Mouse (Mus musculus): ENCODE data around the gene Il10ra. TPM values are rescaled to one million over a fixed set of nuclear protein-coding genes. Genes with fewer than 3 reads are reported as not detected.

Il10ra gene
- polyA plus RNA-seq, 1 experiment from 2014 or later, result 0.70 TPM

DNA sequence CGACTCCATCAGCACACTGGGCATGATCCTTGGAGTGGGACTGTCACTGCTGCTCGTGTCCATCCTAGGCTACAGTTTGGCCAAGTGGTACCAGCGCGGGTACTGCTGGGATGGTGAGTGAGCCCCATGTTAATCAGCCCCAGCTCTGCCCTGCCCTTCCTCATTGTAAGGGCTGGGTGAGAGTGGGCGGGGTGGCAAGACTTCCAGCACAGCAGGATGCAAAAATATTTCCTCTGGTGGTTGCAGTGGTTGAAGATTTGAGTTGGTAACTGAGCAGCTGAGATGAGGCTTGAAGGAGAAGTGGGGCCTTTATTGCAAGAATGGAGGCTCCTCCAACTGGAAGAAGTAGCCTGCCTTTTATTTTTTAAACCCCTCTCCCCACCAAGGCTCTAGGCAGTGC, 27.6 kb downstream of the Il10ra start:
- no peak overlapping the region for H3K27ac ChIP-seq
- H3K9me3 ChIP-seq (replicated peaks; ENCODE audit: low read length), result no peaks in the 10 kb centered on the region
- no peak overlapping the region for H3K9ac ChIP-seq (ENCODE audit: low read depth, low read length)
- DNase-seq (ENCODE audit: low spot score) (no peak), ATAC-seq (replicated peaks; ENCODE audit: low FRiP score, low read depth) (no peak)
- H3K27me3 ChIP-seq (ENCODE audit: insufficient read depth, low read length), result no peaks in the 10 kb centered on the region
- no peak overlapping the region for H3K4me3 ChIP-seq (replicated peaks; ENCODE audit: low read depth, low read length)
- TF ChIP-seq CTCF (IDR thresholded peaks at IDR 0.05; ENCODE audit: low read depth), result no peak
- H3K36me3 ChIP-seq (ENCODE audit: insufficient read depth, low read length), result no peaks in the 10 kb centered on the region
- 75% methylated on average over 5 of the region's 5 CpGs for WGBS
- no peaks in the 10 kb centered on the region for H3K4me1 ChIP-seq (replicated peaks; ENCODE audit: insufficient read depth, low read length)
- H3K4me2 ChIP-seq (ENCODE audit: low read length), result no peak overlapping the region

DNA sequence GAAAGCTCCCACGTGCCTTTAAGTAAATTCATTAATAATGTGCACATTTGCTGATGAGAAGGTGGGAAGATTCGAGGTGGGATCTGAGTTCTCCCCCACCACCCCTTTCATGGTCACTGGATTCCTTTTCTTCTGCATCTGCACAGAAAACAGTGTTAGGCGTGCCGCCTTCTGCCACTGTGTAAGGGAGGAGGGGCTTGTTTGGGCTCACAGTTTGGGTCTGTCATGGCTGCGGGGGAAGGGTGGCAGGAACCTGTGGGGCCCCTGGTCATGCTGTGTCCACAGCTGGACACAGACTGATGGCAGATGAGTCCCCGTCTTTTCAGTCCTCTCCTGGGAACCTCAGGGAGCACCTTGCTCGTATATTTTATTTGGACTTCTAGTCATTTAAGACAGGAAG, 32.2 kb downstream of the Il10ra start:
- Histone ChIP-seq H3K9me3 (replicated peaks; ENCODE audit: low read length) (no peaks in the 10 kb centered on the region), H3K36me3 (ENCODE audit: insufficient read depth, low read length) (no peaks in the 10 kb centered on the region), H3K27ac (no peak overlapping the region), H3K27me3 (ENCODE audit: insufficient read depth, low read length) (no peaks in the 10 kb centered on the region), H3K4me2 (ENCODE audit: low read length) (no peak overlapping the region), H3K4me3 (replicated peaks; ENCODE audit: low read depth, low read length) (no peak overlapping the region), H3K9ac (ENCODE audit: low read depth, low read length) (no peak overlapping the region), H3K4me1 (replicated peaks; ENCODE audit: insufficient read depth, low read length) (no peaks in the 10 kb centered on the region)
- 49% methylated on average over 7 of the region's 7 CpGs for WGBS
- no peak for DNase-seq (ENCODE audit: low spot score)
- no peak for TF ChIP-seq CTCF (IDR thresholded peaks at IDR 0.05; ENCODE audit: low read depth)
- no peak for ATAC-seq (replicated peaks; ENCODE audit: low FRiP score, low read depth)

DNA sequence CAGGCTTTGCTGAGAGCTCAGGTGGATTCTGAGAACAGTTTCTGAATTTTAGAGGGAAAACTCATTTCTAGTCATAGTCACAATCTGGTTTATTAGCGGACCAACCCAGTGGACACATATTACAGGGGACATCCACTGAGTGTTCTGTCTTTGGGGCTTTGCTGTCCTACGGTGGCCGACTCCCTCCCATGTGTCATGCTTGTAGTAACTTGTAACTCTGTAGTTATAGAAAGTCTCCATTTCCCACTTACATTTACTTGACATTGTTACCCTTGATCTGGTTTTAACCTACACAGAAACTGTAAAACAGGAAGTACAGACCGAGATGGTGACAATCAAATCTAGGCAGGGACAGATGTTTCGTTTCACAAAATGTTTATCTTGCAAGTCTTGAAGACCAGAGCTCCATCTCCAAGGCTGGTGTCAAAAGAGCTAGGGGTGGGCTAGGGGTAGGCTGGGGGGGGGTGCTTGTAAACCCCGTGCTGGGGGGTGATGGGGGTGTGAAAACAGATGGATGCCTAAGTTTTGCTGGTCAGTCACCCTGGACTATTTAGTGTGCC, 33.2 kb downstream of the Il10ra start:
- H3K4me2 ChIP-seq (ENCODE audit: low read length), result no peak overlapping the region
- H3K4me3 ChIP-seq (replicated peaks; ENCODE audit: low read depth, low read length), result no peak overlapping the region
- no peak for ATAC-seq (replicated peaks; ENCODE audit: low FRiP score, low read depth)
- H3K9me3 ChIP-seq (replicated peaks; ENCODE audit: low read length), result no peaks in the 10 kb centered on the region
- no peaks in the 10 kb centered on the region for H3K27me3 ChIP-seq (ENCODE audit: insufficient read depth, low read length)
- H3K36me3 ChIP-seq (ENCODE audit: insufficient read depth, low read length), result no peaks in the 10 kb centered on the region
- H3K9ac ChIP-seq (ENCODE audit: low read depth, low read length), result no peak overlapping the region
- DNase-seq (ENCODE audit: low spot score), result peak; percentile 37
- WGBS, result 45% methylated on average over 6 of the region's 6 CpGs
- no peaks in the 10 kb centered on the region for H3K4me1 ChIP-seq (replicated peaks; ENCODE audit: insufficient read depth, low read length)
- no peak for TF ChIP-seq CTCF (IDR thresholded peaks at IDR 0.05; ENCODE audit: low read depth)
- no peak overlapping the region for H3K27ac ChIP-seq

DNA sequence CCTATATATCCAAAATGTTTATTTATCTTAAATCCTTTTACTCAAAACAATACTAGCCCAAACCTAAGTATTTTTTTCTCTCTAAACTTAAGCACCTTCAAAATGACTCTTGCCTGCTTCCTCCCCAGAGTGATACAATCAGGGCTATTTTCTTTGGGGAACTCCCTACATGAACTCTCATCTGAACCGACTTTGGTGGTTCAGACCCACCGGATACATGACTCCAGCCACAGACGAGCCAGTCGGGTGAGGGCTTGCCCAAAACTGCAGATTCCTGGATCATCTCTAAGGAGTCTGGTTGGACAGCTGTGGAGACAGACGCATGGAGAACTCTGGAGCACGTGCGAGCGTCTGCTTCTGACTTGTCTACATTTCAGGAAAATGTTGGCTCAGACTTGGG, 39.6 kb downstream of the Il10ra start:
- no peak for ATAC-seq (replicated peaks; ENCODE audit: low FRiP score, low read depth)
- no peak for TF ChIP-seq CTCF (IDR thresholded peaks at IDR 0.05; ENCODE audit: low read depth)

DNA sequence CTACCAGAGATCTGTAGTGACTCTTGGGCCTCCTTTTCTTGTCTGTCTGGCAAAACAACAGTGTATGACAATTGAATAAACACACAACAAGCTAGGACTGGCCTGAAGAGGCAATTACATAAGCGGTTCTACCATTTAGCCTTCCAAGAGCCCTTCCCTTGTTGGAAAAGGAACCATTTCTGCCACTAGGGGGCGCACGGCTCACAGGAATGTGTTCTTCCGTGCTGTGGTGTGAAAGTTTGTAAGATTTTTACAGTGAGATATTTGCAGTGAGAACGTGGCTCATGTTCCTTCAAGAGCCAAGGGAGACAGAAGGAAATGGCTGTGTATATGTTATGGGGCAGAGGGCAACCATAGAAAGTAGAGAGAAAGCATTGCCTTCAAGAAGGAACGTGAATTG, 47.4 kb downstream of the Il10ra start:
- no peaks in the 10 kb centered on the region for H3K4me1 ChIP-seq (replicated peaks; ENCODE audit: insufficient read depth, low read length)
- H3K4me2 ChIP-seq (ENCODE audit: low read length), result no peak overlapping the region
- no peak; the same call in 1 of the 2 replicates for ATAC-seq (replicated peaks; ENCODE audit: low FRiP score, low read depth)
- H3K27me3 ChIP-seq (ENCODE audit: insufficient read depth, low read length), result no peaks in the 10 kb centered on the region
- TF ChIP-seq CTCF (IDR thresholded peaks at IDR 0.05; ENCODE audit: low read depth), result peak; percentile 99
- DNase-seq (ENCODE audit: low spot score), result peak; percentile 90
- WGBS, result 15% methylated on average over 6 of the region's 6 CpGs
- H3K9ac ChIP-seq (ENCODE audit: low read depth, low read length), result no peak overlapping the region
- no peaks in the 10 kb centered on the region for H3K36me3 ChIP-seq (ENCODE audit: insufficient read depth, low read length)
- H3K9me3 ChIP-seq (replicated peaks; ENCODE audit: low read length), result no peaks in the 10 kb centered on the region
- no peak overlapping the region for H3K27ac ChIP-seq
- no peak overlapping the region for H3K4me3 ChIP-seq (replicated peaks; ENCODE audit: low read depth, low read length)

More for the DNA sequence above, 39.6 kb downstream of the Il10ra start:
- no peak overlapping the region for H3K4me3 ChIP-seq (replicated peaks; ENCODE audit: low read depth, low read length)
- H3K27me3 ChIP-seq (ENCODE audit: insufficient read depth, low read length), result no peaks in the 10 kb centered on the region
- no peaks in the 10 kb centered on the region for H3K36me3 ChIP-seq (ENCODE audit: insufficient read depth, low read length)
- no peaks in the 10 kb centered on the region for H3K9me3 ChIP-seq (replicated peaks; ENCODE audit: low read length)
- WGBS, result 65% methylated on average over 8 of the region's 8 CpGs
- H3K27ac ChIP-seq, result no peak overlapping the region
- H3K4me2 ChIP-seq (ENCODE audit: low read length), result no peak overlapping the region
- H3K9ac ChIP-seq (ENCODE audit: low read depth, low read length), result no peak overlapping the region
- H3K4me1 ChIP-seq (replicated peaks; ENCODE audit: insufficient read depth, low read length), result no peaks in the 10 kb centered on the region
- no peak for DNase-seq (ENCODE audit: low spot score)

DNA sequence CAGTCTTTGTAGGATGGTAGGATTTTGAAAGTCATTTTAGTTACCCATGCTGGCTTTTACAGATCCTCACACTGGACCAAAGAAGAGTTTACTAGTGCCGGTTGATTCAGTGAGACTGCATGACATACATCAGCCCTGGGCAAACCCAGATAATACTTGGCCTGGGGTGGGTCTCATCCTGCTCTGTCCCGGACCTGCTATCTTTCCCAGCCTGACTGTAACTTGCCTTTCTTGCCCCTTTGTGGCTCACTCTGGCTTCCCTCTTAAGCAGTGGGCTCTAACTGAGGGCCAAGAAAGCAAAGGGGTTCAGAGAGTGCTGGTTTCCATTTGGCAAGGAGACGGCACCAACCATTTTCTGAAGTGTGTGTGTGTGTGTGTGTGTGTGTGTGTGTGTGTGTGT, 49.3 kb downstream of the Il10ra start:
- Histone ChIP-seq H3K4me1 (replicated peaks; ENCODE audit: insufficient read depth, low read length) (no peaks in the 10 kb centered on the region), H3K9ac (ENCODE audit: low read depth, low read length) (no peak overlapping the region), H3K4me2 (ENCODE audit: low read length) (no peak overlapping the region), H3K27ac (no peak overlapping the region), H3K9me3 (replicated peaks; ENCODE audit: low read length) (no peaks in the 10 kb centered on the region), H3K27me3 (ENCODE audit: insufficient read depth, low read length) (no peaks in the 10 kb centered on the region), H3K36me3 (ENCODE audit: insufficient read depth, low read length) (no peaks in the 10 kb centered on the region), H3K4me3 (replicated peaks; ENCODE audit: low read depth, low read length) (no peak overlapping the region)
- TF ChIP-seq CTCF (IDR thresholded peaks at IDR 0.05; ENCODE audit: low read depth), result no peak
- DNase-seq (ENCODE audit: low spot score) (no peak), ATAC-seq (replicated peaks; ENCODE audit: low FRiP score, low read depth) (no peak)
- 86% methylated on average over 3 of the region's 3 CpGs for WGBS

Data from kidney, postnatal 0 days (tissue).